Mouse (Mus musculus) urinary bladder, postnatal 36 days (tissue): Measurements from ENCODE around the gene Trrap.

Source experiments
- DNase-seq, 2 experiments: peaks; one replicate each; pipeline ENCODE4 v3.0.0; 2022; ENCODE audit warnings: low spot score in 2 of 2, mixed read lengths in 1 of 2

Gene Trrap

DNA sequence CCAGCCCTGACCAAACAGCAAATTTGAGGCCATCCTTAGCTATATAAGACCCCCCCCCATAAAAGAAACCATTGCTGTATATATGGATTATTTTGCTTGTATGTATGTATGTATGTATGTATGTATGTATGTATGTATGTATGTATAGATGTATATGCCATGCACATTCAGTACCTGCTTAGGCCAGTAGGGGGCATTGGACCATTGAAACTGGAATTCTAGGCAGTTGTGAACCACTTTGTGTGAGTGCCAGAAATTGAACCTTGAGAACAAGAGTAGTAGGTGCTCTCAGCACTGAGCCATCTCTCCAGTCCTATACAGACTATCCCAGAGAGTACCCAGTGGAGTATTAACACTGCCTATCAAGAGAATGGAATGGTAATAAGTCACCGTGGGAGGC is 104.2 kb downstream of the Trrap start:
- no peak for DNase-seq

DNA sequence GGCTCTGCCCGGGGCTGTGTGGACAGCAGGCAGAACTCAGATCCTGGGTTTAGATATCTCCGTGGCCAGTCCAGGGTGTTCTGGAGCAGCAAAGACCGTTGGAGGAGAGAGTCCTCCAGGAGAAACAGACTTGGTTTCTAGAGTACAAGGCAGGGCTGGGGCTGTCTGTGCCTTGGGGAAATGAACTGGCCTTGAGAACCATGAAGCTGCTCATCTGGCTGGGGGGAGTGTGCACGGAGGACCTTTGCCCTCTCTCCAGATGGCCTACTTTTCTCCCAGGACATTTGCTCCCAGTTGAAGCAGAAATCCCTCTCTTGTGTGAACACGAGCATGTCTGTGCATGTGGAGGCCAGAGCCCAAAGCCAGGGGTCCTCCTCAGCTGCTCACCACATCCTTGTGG is 104.8 kb downstream of the Trrap start:
- no peak for DNase-seq

DNA sequence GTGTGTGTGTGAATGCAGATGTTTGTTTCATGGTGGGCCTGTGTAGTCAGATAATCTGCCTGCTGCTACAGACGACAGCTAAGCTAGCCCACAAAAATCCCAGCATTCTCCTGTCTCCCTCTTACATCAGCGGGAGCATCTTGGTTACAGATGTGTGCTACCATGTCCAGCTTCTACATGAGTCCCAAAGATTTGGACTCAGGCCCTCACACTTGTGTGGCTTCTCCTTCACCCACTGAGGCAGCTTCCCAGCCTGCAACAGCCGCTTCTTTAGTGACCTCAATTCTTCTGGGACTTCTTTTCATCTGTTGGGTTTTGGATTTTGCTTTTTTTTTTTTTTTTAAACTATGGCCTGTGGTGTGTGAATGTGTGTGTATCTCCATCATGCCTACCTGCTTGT is 105.3 kb downstream of the Trrap start:
- no peak for DNase-seq

DNA sequence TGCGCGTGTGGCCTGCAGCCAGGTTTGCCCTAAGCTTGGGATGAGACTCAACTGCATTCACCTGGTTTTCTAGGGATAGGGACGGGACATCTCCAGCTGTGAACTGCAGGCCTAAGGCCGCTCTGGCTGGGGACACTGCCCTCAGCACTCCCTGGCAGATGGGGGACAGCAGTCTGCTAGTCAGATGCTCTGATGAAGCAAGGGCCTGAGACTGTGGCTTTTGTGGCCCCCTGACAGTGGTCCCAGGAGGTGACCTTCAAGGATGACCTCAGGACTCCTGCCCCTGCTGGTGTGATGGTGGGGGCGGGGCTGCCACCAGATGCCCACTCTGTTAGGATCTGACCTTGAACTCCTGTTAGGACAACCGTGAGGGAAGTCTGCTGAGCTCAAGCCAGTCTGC is 107.7 kb downstream of the Trrap start:
- no peak for DNase-seq

DNA sequence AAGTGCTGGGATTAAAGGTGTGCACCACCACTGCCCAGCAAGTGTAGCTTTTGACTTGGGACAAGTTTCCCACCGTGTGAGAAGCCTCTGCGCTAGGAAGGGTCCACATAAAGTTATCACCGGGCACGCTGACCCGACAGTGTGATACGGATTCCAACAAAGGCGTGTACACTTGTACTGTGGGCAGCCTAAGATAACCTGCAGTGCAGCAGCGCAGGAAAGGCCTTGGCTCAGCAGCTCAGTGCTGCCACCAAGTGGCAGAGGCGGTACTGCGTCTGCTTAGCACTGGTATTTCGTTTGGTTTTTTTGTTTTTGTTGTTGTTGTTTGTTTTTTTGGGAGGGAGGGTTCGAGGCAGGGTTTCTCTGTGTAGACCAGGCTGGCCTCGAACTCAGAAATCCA is 108.4 kb downstream of the Trrap start:
- peak; percentile 45 to 59 for DNase-seq

DNA sequence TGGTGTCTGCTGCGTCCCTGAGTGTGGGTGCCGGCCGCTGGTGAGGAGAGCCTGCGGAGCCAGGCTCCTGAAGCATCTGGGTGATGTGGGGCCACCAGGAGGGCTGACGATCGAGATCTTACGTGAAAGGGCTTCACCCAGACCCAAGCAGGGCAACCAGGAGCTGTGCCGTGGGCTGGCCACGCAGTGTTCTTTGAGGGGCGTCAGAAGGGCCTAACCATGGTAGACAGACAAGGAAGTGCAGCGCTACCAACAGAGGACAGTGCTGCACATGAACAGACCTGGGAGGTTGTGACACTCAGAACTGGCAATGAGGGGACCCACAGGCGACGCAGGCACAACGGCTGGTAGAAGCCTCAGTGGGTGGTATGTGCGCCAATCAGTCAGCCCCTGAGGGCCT is 109.5 kb downstream of the Trrap start:
- no peak for DNase-seq

DNA sequence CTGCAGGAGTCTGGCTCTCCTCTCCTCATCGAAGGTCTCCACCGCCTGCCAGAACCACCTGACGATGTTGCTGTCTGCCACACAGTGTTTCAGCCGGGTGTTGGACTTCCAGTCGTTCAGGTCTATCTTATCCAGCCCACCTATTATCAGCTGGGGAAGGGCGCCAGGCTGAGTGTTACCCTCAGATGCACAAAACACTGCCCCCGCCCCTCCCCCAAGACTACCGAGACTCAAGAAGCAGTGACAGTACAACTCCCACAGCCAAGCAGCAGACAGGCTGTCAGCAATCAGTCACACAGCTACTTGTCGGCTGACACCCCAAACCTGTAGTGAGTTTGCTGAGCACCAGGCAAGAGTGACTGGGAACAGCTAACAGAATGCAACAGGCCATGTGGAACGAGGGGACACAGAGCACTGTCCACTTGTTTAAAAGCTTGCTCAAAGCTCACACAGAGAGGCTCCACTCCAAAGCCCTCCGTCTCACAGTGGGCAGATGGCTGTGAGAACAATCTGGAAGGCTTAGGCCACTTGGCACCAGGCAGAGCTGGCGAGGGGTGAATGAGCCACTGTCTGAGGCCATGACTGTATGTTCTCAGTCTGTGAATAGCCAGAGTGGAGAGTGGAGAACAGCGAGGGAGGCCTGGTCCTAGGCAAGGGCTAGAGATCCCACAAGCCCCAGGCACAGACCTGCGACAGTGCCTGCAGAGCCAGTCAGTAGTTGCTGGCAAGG is 114.3 kb downstream of the Trrap start:
- no peak for DNase-seq

DNA sequence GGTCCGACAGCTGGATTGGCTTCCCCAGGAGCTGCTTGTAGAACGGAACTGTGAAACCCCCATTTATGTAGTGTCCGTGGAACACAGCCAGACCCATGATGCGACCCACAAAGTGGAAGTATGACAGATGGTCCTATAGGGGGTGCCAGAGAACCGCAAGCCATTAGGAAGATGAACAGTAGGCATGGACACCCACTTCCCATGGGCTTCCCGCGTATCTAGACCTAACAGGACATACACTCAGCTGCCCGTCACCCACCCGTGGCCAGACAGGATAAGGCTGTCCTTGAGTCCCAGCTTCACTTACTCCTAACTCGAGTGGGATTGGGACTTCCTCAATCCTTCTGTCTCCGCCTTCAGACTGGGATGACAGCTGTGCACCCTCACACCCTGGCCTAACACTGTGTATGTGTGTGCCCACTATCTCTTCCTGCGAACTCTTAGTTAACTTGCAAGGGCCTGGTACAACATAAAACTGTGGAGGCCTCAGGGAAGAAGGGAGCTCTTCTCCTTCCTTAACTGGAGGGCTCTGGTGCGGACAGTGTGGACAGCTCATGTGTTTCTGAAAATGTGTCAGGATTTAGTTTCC is 117.2 kb downstream of the Trrap start:
- DNase-seq = no peak

DNA sequence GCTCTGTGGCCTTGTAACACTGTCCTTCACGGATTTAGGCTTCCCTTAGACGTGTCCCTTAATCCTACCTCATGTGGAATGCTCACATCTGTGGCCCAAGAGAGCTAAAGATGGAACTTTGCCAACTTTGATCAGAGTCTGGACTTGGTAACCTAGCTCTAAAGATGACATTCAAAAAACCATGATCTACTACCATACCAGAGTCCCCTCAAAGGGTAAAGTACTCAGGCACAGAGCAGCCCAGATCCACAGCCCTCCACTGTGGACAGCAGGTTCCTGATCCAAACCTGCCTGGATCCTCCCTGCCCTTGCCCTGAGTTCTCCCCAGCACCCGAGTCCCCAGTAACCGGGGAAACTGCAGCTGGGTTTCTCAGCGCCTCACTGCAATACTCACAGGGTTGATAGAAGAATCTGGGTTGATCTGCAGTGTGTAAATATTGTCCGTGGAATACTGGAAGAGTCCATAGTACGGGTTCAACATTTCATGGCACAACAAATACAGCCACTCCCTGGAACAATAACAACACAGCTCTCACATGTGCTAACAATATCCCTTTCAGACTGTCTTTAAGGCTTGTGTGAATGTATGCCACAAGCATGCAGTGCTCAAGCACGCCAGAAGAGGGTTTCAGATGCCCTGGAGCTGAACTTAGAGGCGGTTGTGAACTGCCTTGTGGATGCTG is 118.6 kb downstream of the Trrap start:
- no peak for DNase-seq

DNA sequence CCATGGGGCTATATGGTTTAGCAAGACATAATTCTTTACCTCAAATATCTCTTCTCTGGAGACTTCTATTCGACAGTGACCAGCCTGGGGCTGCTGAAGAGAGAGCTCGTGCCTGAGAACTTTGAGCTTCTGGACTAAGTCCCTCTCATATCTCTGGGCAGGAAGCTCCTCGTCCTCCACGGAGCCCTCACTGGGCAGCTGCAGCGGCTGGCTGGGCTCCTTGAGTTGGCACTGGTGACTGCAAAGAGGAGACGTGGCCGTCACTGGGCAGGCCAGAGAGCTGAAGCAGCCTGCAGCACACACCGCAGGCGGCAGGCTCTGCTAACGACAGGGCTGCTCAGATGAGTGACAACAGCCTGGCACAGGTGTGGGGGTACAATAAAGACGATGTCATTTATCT is 123.7 kb downstream of the Trrap start:
- no peak for DNase-seq

DNA sequence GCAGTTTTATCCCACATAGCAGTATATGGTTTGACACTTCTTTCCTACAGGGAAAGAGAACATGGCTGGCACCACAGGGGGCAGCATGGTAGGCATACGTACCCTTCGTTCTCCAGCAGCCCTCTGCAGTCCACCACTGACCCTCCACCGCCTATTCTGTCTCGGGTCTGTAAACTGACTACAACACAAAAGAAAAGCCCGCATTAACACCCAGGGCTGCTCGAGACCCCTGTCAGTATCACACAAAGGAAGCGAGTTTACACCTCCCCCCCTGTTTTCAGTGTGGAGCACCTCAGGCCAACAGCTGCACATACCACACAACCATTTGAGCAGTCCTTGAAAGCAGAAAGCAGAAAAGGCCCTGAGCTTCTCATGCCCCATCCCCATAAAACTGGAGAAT is 130.3 kb downstream of the Trrap start:
- DNase-seq = no peak

DNA sequence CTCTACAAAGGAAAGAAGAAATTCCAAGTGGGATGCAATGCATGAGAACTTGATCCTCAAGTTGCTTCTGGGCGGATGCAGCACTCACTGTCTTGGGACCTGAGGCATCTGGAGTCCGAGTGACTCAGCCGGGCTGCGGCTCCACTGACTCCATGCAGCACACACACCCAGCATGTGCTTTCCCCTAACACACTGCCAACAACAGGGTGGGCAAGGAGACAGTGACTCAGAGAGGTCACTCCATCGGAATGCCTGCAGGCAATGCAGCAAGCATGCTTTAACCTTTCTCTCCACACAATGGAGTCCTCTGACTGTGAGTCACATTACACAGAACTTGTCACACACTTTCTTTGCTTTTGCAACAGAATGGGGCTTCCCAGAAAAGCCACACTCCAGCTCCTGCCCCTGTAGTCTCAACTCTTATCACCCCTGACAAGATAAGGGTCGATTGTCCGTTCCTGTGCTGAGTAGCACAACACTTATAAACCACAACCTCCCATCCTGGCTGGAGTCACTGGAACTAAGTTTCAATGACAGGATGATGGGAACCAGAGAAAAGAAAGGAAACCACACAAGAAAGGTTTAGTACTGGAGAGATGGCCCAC is 131.0 kb downstream of the Trrap start:
- DNase-seq = peak; percentile 39 to 50

DNA sequence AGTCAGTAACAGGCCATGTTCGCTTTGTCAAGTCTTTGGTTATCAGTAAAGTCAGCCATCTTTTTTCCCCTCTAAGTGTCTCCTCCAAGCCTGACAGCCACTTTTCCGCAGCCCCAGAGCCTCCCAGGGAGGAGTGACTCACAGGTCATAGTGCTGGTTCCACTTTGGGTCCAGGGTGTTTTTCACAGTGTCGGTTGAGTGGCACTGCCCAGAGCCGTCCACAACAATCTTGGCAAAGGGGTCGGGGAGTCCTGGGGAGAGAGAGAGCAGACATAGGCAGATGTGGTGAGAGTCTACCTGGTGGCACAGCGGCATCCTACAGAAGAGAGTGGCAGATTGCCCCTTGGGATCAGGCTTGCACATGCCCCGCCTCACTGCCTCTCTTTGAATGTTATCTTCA is 133.5 kb downstream of the Trrap start:
- no peak for DNase-seq

DNA sequence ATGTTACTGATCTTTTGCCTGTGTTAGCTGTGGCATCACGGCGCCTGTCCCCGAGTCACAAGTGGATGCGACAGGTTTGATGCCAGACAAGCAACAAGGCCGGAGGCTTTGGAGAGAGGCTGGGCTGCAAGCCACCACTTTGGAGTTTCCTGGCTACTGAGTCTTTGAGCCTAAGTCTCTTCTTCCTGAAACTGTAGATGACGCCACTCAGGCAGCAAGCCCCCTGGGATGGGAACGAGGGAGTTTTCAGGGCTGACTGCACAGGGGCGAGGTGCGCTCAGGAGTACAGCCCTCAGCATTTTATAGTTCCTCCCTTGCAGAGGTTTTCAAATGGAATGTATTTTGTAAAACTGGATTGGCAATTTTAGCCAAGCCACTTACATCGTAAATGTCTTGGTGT is 134.3 kb downstream of the Trrap start:
- no peak for DNase-seq

DNA sequence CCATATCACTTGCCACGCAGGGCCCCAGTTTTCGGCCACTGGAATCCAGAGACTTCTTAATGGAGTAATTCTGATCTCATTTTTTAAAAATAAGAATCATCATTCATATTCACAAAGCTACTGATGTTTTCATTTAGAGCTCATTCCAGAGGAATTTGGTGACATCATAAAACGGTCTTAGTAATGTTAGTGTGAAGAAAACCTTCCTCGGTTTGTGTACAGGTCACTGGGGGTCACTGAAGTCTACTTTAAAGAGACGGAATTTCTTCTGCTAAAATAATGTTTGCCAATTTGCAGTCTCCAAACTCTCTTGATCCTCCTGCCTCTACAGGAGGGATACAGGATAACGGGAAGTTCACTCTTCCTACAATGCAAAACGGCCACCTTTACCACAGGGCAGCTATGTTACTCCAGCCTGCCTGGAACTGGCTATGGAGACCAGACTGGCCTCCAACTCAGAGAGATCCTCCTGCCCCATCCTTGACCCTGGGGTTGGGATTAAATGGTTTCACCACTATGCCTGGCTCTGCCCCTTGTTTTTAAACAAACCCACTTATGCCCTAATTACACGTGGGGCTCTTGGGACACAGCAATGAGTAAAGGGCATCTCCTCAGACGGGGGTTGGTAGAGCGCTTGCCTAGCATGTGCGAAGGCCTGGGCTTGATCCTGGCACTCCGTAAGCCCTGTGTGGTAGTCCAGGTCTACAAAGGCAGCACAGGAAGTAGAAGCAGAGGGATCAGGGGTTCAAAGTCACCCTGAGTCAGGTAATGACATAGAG is 137.0 kb downstream of the Trrap start:
- no peak for DNase-seq

DNA sequence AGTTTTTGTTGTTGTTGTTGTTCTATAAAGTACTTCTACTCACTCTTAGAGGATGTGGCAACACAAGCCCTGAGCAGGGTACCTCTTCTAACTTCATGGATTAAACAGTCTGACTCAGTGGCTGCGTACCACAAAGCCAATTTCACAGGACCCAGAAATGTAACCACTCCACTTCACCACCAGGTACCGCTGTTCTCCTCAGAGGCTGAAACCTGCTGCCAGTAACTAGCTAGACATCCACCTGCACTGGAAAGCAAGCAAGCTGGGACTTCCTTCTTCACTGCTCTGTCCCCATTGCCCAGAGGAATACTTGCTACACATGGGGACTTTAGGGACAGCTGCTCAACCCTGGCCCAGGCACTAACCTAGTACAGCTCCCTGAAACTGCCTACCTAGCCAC is 140.1 kb downstream of the Trrap start:
- DNase-seq = no peak
